Mouse (Mus musculus) sigmoid colon, adult 10 weeks (tissue): ENCODE results near the gene Vmn1r113. TPM values are rescaled to one million over a fixed set of nuclear protein-coding genes. Genes with fewer than 3 reads are reported as not detected.

Experiments used
- polyA plus RNA-seq: library from polyadenylated mRNA; stranded (reverse); fragments of 350-450 nt; fragmentation: Illumina TruSeq; extraction: RNeasy Lipid Tissue Mini Kit (QIAGEN cat#74804); gene quantifications from one replicate; pipeline ENCODE4 v1.2.3, GENCODE M21; 2014; ENCODE audit warnings: low read depth, low replicate concordance

Gene Vmn1r113
- polyA plus RNA-seq = not detected

DNA sequence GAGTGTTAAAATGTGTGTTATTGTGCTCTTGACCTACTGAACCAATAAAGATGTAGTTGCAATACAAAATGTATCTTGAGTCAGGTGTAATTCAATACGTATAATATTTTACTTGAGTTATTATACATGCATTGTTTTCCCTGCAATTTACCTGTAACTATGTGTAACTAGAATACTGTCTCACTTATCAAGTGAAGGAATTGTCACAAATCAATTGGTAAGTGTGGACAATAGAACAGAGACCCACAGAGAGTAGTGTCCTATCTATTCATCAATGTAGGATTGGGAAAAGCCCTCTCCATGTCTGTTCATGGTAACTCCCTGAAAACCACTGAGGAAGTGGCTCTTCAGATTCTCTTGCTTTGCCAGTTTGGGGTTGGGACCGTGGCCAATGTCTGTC is at the start of gene Vmn1r113:
TSS of gene Vmn1r113 (plus strand) at position 301 of the 400 bp plus-strand sequence.

GRCm38 (mm10) chr7:20770885-20771284 is 16.2 kb upstream of the Vmn1r113 start, which contains the start of gene Vmn1r112:
Gene Vmn1r112 (plus strand): TSS chr7:20771185.

GRCm38 (mm10) chr7:20812086-20812485 is 25.0 kb downstream of the Vmn1r113 start, which contains the start of gene Vmn1r114:
Gene Vmn1r114 (minus strand): TSS chr7:20812186.

Other genes starting within 250 kb of the Vmn1r113 start
- gene Gm5726, start 241.5 kb upstream of the Vmn1r113 start, polyA plus RNA-seq = not detected
- not detected for gene Gm4141, start 211.0 kb upstream of the Vmn1r113 start, polyA plus RNA-seq
- not detected for gene Gm4513, start 188.3 kb upstream of the Vmn1r113 start, polyA plus RNA-seq
- gene Vmn1r107, start 118.4 kb upstream of the Vmn1r113 start, polyA plus RNA-seq = not detected
- not detected for gene Vmn1r111, start 84.1 kb upstream of the Vmn1r113 start, polyA plus RNA-seq
- gene Gm10668, start 56.7 kb upstream of the Vmn1r113 start, polyA plus RNA-seq = not detected
- gene Vmn1r112, start 16.1 kb upstream of the Vmn1r113 start, polyA plus RNA-seq = not detected
- not detected for gene Vmn1r114, start 24.9 kb downstream of the Vmn1r113 start, polyA plus RNA-seq
- gene Vmn1r115, start 57.7 kb downstream of the Vmn1r113 start, polyA plus RNA-seq = not detected
- gene Vmn1r116, start 85.0 kb downstream of the Vmn1r113 start, polyA plus RNA-seq = not detected
- not detected for gene Vmn1r117, start 96.8 kb downstream of the Vmn1r113 start, polyA plus RNA-seq
- gene Vmn1r118, start 125.1 kb downstream of the Vmn1r113 start, polyA plus RNA-seq = not detected
- not detected for gene Vmn1r119, start 225.2 kb downstream of the Vmn1r113 start, polyA plus RNA-seq